Mouse (Mus musculus) limb, embryonic 12.5 days (tissue): ENCODE data around the gene Ctsl. TPM values are rescaled to one million over a fixed set of nuclear protein-coding genes. Genes with fewer than 3 reads are reported as not detected.
A peak's percentile ranks its signal among the peaks of the same experiment; 100 is the strongest.

Experiments used
- ATAC-seq: fragments of 200-750 bp; cut with Nextera tagmentation; 2 replicates; pipeline ENCODE4 v1.8.0; 2017; ENCODE audit warnings: low read depth, moderate TSS enrichment; ENCODE audit not compliant: insufficient number of reproducible peaks, insufficient read depth, low FRiP score, low TSS enrichment
- H3K27ac ChIP-seq: fragments of 300-500 bp; sonication (generic); 2 replicates; pipeline ENCODE4 v1.5.1; 2016; ENCODE audit warnings: mild to moderate bottlenecking, moderate library complexity
- H3K27me3 ChIP-seq: fragments of 300-500 bp; sonication (generic); 2 replicates; pipeline ENCODE4 v1.6.1; 2016; ENCODE audit warnings: mild to moderate bottlenecking, moderate library complexity
- H3K36me3 ChIP-seq: fragments of 300-500 bp; sonication (generic); 2 replicates; pipeline ENCODE4 v1.6.1; 2016; ENCODE audit warnings: mild to moderate bottlenecking, moderate library complexity
- H3K4me1 ChIP-seq: fragments of 300-500 bp; sonication (generic); replicated peaks from 2 replicates; pipeline ENCODE4 v1.6.1; 2016
- H3K4me2 ChIP-seq: fragments of 300-500 bp; sonication (generic); 2 replicates; pipeline ENCODE4 v1.6.1; 2016; ENCODE audit warnings: mild to moderate bottlenecking, moderate library complexity
- H3K4me3 ChIP-seq: fragments of 300-500 bp; sonication (generic); replicated peaks from 2 replicates; pipeline ENCODE4 v1.5.1; 2016; ENCODE audit warnings: mild to moderate bottlenecking
- H3K9ac ChIP-seq: fragments of 300-500 bp; sonication (generic); replicated peaks from 2 replicates; pipeline ENCODE4 v1.6.1; 2016; ENCODE audit warnings: mild to moderate bottlenecking, moderate library complexity
- H3K9me3 ChIP-seq: fragments of 300-500 bp; sonication (generic); 2 replicates; pipeline ENCODE4 v1.6.1; 2016; ENCODE audit warnings: mild to moderate bottlenecking, moderate library complexity
- WGBS: fragments of 180-500 bp; shearing (Covaris S2); methylation state at CpG from one replicate; pipeline ENCODE4 v1.1.7; 2016; 5-methylcytosine and 5-hydroxymethylcytosine counted together
- polyA plus RNA-seq: library from polyadenylated mRNA; unstranded; fragments of >200 nt; fragmentation: Nextera tagmentation; extraction: Ambion mirVana; gene quantifications from 2 replicates; pipeline ENCODE4 v1.2.1, GENCODE M21; 2016

Gene Ctsl
- polyA plus RNA-seq, 1 experiment from 2014 or later: 153 TPM

DNA sequence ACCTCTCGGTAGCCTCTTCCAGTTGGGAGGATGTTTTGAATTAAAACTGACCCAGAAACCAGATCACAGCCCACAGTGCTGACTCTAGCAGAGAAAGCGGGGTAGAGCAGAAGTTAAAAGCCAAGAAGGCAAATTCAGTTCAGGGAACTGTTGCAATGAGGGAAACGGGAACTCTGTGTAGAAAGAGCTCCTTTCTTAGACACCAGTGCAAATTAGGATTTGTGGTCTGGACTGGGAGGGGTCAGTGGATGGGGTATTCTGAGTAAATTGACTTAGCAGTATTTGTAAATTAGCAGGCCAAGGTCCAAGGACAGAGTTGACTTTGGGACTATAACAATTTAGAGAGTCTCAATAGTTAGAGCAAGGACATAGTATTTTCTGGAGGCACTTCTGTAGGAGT is 31.3 kb upstream of the Ctsl start:
- Histone ChIP-seq H3K4me3 (no peak overlapping the region), H3K27me3 (no peaks in the 10 kb centered on the region), H3K36me3 (no peaks in the 10 kb centered on the region), H3K27ac (no peak overlapping the region), H3K9ac (no peak overlapping the region), H3K4me2 (no peak overlapping the region), H3K4me1 (no peaks in the 10 kb centered on the region), H3K9me3 (no peaks in the 10 kb centered on the region)
- 56% methylated on average over 3 of the region's 3 CpGs for WGBS
- ATAC-seq: no peak

DNA sequence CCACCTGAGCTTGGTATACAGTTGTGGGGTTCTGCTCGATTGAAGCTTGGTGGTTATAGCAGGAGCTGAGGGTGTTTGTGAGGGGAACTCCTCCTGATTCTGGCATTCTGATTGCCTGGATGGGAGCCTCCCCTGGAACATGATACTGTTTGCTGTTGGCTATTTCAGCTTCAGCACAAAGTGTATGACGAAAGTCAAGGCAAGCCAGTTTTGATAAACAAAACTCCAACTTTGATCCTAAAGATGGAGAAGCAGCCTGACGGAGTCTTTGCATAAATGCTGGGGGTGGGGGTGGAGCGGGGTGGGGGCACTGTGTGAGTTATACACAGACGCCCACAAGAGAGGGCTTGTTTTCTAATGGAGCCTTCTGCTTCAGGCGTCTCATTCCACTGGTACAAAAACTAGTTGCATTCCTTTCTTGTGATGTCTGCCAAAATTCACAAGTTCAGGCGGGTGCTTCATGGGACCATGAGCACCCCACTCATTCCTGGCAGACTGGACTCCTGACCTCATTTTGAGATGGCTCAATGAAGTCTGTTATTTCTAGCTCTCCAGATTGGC is 30.2 kb upstream of the Ctsl start:
- Histone ChIP-seq H3K4me2 (no peak overlapping the region), H3K9ac (no peak overlapping the region), H3K27me3 (no peaks in the 10 kb centered on the region), H3K4me1 (no peaks in the 10 kb centered on the region), H3K9me3 (no peaks in the 10 kb centered on the region), H3K4me3 (no peak overlapping the region), H3K27ac (peak overlapping the region; percentile 37; the same call in 1 of the 2 replicates), H3K36me3 (no peaks in the 10 kb centered on the region)
- ATAC-seq: peak; percentile 26; the same call in 1 of the 2 replicates
- 44% methylated on average over 7 of the region's 7 CpGs for WGBS

- H3K4me2 ChIP-seq: no peak overlapping the region
- 83% methylated on average over 3 of the region's 3 CpGs for WGBS
- no peak overlapping the region for H3K9ac ChIP-seq
- no peak for ATAC-seq
- H3K27me3 ChIP-seq: no peaks in the 10 kb centered on the region
- no peaks in the 10 kb centered on the region for H3K36me3 ChIP-seq
- H3K9me3 ChIP-seq: no peaks in the 10 kb centered on the region
- H3K27ac ChIP-seq: no peak overlapping the region
- no peaks in the 10 kb centered on the region for H3K4me1 ChIP-seq
- H3K4me3 ChIP-seq: no peak overlapping the region
Measured at GRCm38 (mm10) chr13:64399906-64400305, 29.2 kb upstream of the Ctsl start.

GRCm38 (mm10) chr13:64398065-64398464 is 27.4 kb upstream of the Ctsl start:
- Histone ChIP-seq H3K4me3 (no peak overlapping the region), H3K4me2 (no peak overlapping the region), H3K9ac (no peak overlapping the region), H3K27me3 (no peaks in the 10 kb centered on the region), H3K27ac (no peak overlapping the region), H3K36me3 (no peaks in the 10 kb centered on the region), H3K4me1 (no peaks in the 10 kb centered on the region), H3K9me3 (no peaks in the 10 kb centered on the region)
- 91% methylated on average over 1 of the region's 1 CpGs for WGBS
- no peak for ATAC-seq

DNA sequence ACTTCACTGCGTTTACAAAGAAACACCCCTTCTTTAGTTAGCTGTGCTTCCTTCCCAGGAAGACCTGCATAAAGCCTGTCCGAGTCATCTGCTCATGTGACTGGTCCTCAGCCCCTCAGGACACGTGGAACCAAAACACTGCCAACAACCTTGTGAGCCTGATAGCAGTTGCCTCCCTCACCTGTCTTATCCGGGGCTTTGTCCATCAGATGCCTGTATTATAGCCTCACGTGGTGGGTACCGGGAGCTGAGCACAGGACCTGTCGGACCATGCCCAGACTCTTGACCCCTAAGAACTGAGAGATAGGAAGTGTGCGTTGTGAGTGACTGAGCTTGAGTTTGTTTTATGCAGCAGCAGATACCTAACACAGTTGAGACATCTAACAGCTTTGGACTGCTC is 26.3 kb upstream of the Ctsl start:
- no peaks in the 10 kb centered on the region for H3K27me3 ChIP-seq
- 72% methylated on average over 8 of the region's 8 CpGs for WGBS
- no peak overlapping the region for H3K4me2 ChIP-seq
- no peaks in the 10 kb centered on the region for H3K36me3 ChIP-seq
- ATAC-seq: no peak
- H3K9ac ChIP-seq: no peak overlapping the region
- no peak overlapping the region for H3K4me3 ChIP-seq
- H3K27ac ChIP-seq: no peak overlapping the region
- no peaks in the 10 kb centered on the region for H3K9me3 ChIP-seq
- no peaks in the 10 kb centered on the region for H3K4me1 ChIP-seq

- Histone ChIP-seq H3K27ac (no peak overlapping the region), H3K4me2 (no peak overlapping the region), H3K4me3 (no peak overlapping the region), H3K27me3 (no peaks in the 10 kb centered on the region), H3K9me3 (no peaks in the 10 kb centered on the region), H3K4me1 (no peaks in the 10 kb centered on the region), H3K36me3 (no peaks in the 10 kb centered on the region), H3K9ac (no peak overlapping the region)
- 68% methylated on average over 4 of the region's 4 CpGs for WGBS
- no peak for ATAC-seq
Measured at GRCm38 (mm10) chr13:64388415-64388814, 17.7 kb upstream of the Ctsl start.

GRCm38 (mm10) chr13:64386048-64386447 is 15.4 kb upstream of the Ctsl start:
- ATAC-seq: no peak
- Histone ChIP-seq H3K9ac (no peak overlapping the region), H3K4me1 (no peaks in the 10 kb centered on the region), H3K9me3 (no peaks in the 10 kb centered on the region), H3K4me2 (no peak overlapping the region), H3K27ac (no peak overlapping the region), H3K27me3 (no peaks in the 10 kb centered on the region), H3K36me3 (no peaks in the 10 kb centered on the region), H3K4me3 (no peak overlapping the region)
- WGBS: 46% methylated on average over 2 of the region's 2 CpGs

DNA sequence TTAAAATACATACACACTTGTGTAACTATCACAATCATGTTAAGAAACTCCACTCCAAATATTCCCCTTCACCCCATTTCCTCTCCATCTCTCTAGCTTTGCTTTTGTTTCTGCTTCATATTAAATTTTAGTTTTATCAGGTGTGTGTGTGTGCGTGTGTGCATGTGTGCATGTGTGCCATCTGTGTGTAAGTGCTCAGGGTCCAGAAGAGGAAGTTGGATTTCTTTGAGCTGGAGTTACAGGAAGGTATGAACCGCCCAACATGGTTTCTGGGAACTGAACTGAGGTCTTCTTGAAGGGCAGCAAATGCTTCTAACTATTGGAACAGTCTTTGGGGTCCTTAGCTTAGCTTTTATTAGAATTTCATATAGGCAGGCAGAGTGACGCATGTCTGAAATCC is 14.2 kb upstream of the Ctsl start:
- Histone ChIP-seq H3K4me1 (no peaks in the 10 kb centered on the region), H3K27ac (no peak overlapping the region), H3K9me3 (no peaks in the 10 kb centered on the region), H3K36me3 (no peaks in the 10 kb centered on the region), H3K4me3 (no peak overlapping the region), H3K4me2 (no peak overlapping the region), H3K9ac (no peak overlapping the region), H3K27me3 (no peaks in the 10 kb centered on the region)
- ATAC-seq: no peak
- WGBS: 83% methylated on average over 3 of the region's 3 CpGs

GRCm38 (mm10) chr13:64380251-64380650 is 9.6 kb upstream of the Ctsl start:
- no peaks in the 10 kb centered on the region for H3K9me3 ChIP-seq
- H3K4me1 ChIP-seq: no peaks in the 10 kb centered on the region
- no peaks in the 10 kb centered on the region for H3K36me3 ChIP-seq
- no peaks in the 10 kb centered on the region for H3K27me3 ChIP-seq
- ATAC-seq: no peak
- H3K27ac ChIP-seq: no peak overlapping the region
- 86% methylated on average over 2 of the region's 2 CpGs for WGBS
- H3K4me2 ChIP-seq: no peak overlapping the region
- H3K9ac ChIP-seq: no peak overlapping the region
- H3K4me3 ChIP-seq: no peak overlapping the region

- Histone ChIP-seq H3K4me3 (no peak overlapping the region), H3K9ac (no peak overlapping the region), H3K4me1 (no peaks in the 10 kb centered on the region), H3K9me3 (no peaks in the 10 kb centered on the region), H3K27ac (no peak overlapping the region), H3K36me3 (no peaks in the 10 kb centered on the region), H3K4me2 (no peak overlapping the region), H3K27me3 (no peaks in the 10 kb centered on the region)
- ATAC-seq: no peak
- 79% methylated on average over 4 of the region's 4 CpGs for WGBS
Measured at GRCm38 (mm10) chr13:64378601-64379000, 7.9 kb upstream of the Ctsl start.

DNA sequence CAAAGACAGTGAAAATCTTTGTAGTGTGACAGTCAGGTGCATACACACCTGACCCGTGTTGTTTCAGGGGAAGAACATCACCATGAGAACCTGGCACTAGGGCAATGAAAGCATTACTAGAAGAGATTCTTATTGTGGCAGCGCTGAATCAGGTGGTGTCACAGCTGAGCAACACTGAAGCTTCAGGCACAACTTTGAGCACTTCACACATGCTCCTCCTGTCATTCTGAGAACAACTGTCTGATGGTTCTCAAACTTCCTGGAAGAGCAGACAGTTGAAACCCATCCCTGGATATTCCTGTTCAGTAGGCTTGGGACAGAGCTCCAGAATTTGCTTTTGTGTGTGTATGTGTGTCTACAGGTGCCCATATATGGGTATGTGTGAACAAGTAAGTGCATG is 5.8 kb upstream of the Ctsl start:
- ATAC-seq: no peak
- Histone ChIP-seq H3K9me3 (no peaks in the 10 kb centered on the region), H3K27me3 (no peaks in the 10 kb centered on the region), H3K9ac (no peak overlapping the region), H3K4me3 (no peak overlapping the region), H3K27ac (no peak overlapping the region), H3K4me2 (no peak overlapping the region), H3K4me1 (no peaks in the 10 kb centered on the region), H3K36me3 (no peaks in the 10 kb centered on the region)
- 76% methylated on average over 2 of the region's 2 CpGs for WGBS

DNA sequence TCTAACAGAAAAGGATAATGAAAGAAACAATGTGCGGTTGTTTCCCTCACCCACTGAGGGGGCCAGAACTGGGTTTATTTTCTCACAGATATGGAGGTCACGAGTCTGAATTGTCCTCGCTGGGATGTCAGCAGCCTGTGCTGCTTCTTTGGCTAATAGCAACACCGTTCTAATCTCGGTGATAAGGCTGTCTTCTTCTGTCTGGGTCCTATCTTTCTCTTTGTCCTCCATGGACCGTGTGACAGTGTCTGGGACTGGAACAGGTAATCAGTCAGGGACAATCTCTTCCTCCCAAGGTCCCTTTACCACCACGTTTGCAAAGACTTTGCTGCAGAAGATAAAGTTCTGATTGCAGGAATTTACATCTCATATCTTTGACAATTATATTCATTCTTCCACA is 4.5 kb upstream of the Ctsl start:
- no peak overlapping the region for H3K4me3 ChIP-seq
- WGBS: 74% methylated on average over 7 of the region's 7 CpGs
- ATAC-seq: no peak
- no peak overlapping the region for H3K27ac ChIP-seq
- no peaks in the 10 kb centered on the region for H3K9me3 ChIP-seq
- no peaks in the 10 kb centered on the region for H3K27me3 ChIP-seq
- H3K36me3 ChIP-seq: no peaks in the 10 kb centered on the region
- no peak overlapping the region for H3K9ac ChIP-seq
- H3K4me2 ChIP-seq: no peak overlapping the region
- H3K4me1 ChIP-seq: no peaks in the 10 kb centered on the region
